Mouse (Mus musculus) heart, embryonic 14.5 days (tissue): ENCODE results near the gene Gmppa. TPM values are rescaled to one million over a fixed set of nuclear protein-coding genes. Genes with fewer than 3 reads are reported as not detected.

ENCODE experiments used
- ATAC-seq: fragments of 200-750 bp; cut with Nextera tagmentation; 2 replicates; pipeline ENCODE4 v1.8.0; 2017; ENCODE audit warnings: low read depth, moderate TSS enrichment; ENCODE audit not compliant: insufficient number of reproducible peaks, insufficient read depth, low FRiP score
- H3K27ac ChIP-seq, 2 experiments: fragments of 200-500 bp in 1 of 2; fragments of 300-500 bp in 1 of 2; sonication (generic) in 1 of 2; replicated peaks in 1 of 2; 2 replicates each; pipeline ENCODE4 v1.5.1; 2012 to 2014; ENCODE audit warnings: low read depth in 2 of 2, low read length in 2 of 2, control low read depth in 1 of 2, mild to moderate bottlenecking in 1 of 2, mixed read lengths in 1 of 2; ENCODE audit not compliant: control insufficient read depth in 1 of 2, insufficient read depth in 1 of 2
- H3K27me3 ChIP-seq: fragments of 300-500 bp; sonication (generic); 2 replicates; pipeline ENCODE4 v1.6.1; 2014; ENCODE audit warnings: mild to moderate bottlenecking, low read length, control low read depth; ENCODE audit not compliant: control insufficient read depth, insufficient read depth
- H3K36me3 ChIP-seq: fragments of 300-500 bp; sonication (generic); 2 replicates; pipeline ENCODE4 v1.6.1; 2014; ENCODE audit warnings: mild to moderate bottlenecking, control low read depth, low read length, mixed read lengths; ENCODE audit not compliant: control insufficient read depth, insufficient read depth
- H3K4me1 ChIP-seq, 2 experiments: fragments of 200-500 bp in 1 of 2; fragments of 300-500 bp in 1 of 2; sonication (generic) in 1 of 2; 2 replicates each; pipeline ENCODE4 v1.6.1; 2012 to 2014; ENCODE audit warnings: low read length in 2 of 2, control low read depth in 1 of 2, mixed read lengths in 1 of 2; ENCODE audit not compliant: control insufficient read depth in 2 of 2, insufficient read depth in 2 of 2
- H3K4me2 ChIP-seq: fragments of 300-500 bp; sonication (generic); 2 replicates; pipeline ENCODE4 v1.6.1; 2014; ENCODE audit warnings: mild to moderate bottlenecking, low read length
- H3K4me3 ChIP-seq, 2 experiments: fragments of 200-500 bp in 1 of 2; fragments of 300-500 bp in 1 of 2; sonication (generic) in 1 of 2; 2 replicates each; pipeline ENCODE4 v1.5.1; 2012 to 2014; ENCODE audit warnings: low read length in 2 of 2, mild to moderate bottlenecking in 2 of 2, control low read depth in 1 of 2, low read depth in 1 of 2, moderate library complexity in 1 of 2; ENCODE audit not compliant: control insufficient read depth in 1 of 2, insufficient read depth in 1 of 2
- H3K9ac ChIP-seq: fragments of 300-500 bp; sonication (generic); 2 replicates; pipeline ENCODE4 v1.6.1; 2014; ENCODE audit warnings: mild to moderate bottlenecking, low read length
- H3K9me3 ChIP-seq: fragments of 300-500 bp; sonication (generic); 2 replicates; pipeline ENCODE4 v1.6.1; 2016; ENCODE audit warnings: low read length, control low read depth; ENCODE audit not compliant: control insufficient read depth
- WGBS: fragments of 180-500 bp; shearing (Covaris S2); extraction: QIAGEN DNeasy Blood & Tissue Kit; methylation state at CpG from one replicate; pipeline ENCODE4 v1.1.7; 2014; 5-methylcytosine and 5-hydroxymethylcytosine counted together
- polyA plus RNA-seq: library from polyadenylated mRNA; unstranded; fragments of >200 nt; fragmentation: Nextera tagmentation; extraction: Ambion mirVana; gene quantifications from 2 replicates; pipeline ENCODE4 v1.2.1, GENCODE M21; 2014

The Gmppa gene
- polyA plus RNA-seq, 1 experiment from 2014 or later: 71.9 TPM

GRCm38 (mm10) chr1:75423780-75424390 is 11.8 kb upstream of the Gmppa start:
- H3K36me3 ChIP-seq: peaks cover 87% of the 10 kb centered on the region
- WGBS: 81% methylated on average over 11 of the region's 11 CpGs
- no peak overlapping the region for H3K4me2 ChIP-seq
- H3K9ac ChIP-seq: no peak overlapping the region; the same call in 1 of the 2 replicates
- H3K4me1 ChIP-seq: peaks cover 11 to 29% of the 10 kb centered on the region in 2 experiments; a peak in 3 of 4 replicates
- H3K4me3 ChIP-seq: no peak overlapping the region
- H3K9me3 ChIP-seq: no peaks in the 10 kb centered on the region
- peaks cover 24% of the 10 kb centered on the region for H3K27me3 ChIP-seq
- no peak overlapping the region for H3K27ac ChIP-seq
- ATAC-seq: no peak

GRCm38 (mm10) chr1:75425796-75426471 is 9.8 kb upstream of the Gmppa start:
- Histone ChIP-seq H3K9ac (no peak overlapping the region), H3K9me3 (no peaks in the 10 kb centered on the region), H3K4me1 (peaks cover 11 to 29% of the 10 kb centered on the region in 2 experiments; a peak in 3 of 4 replicates), H3K27ac (no peak overlapping the region), H3K36me3 (peaks cover 87% of the 10 kb centered on the region), H3K4me3 (no peak overlapping the region), H3K4me2 (no peak overlapping the region), H3K27me3 (peaks cover 20% of the 10 kb centered on the region)
- ATAC-seq: no peak
- 34% methylated on average over 10 of the region's 10 CpGs for WGBS

DNA sequence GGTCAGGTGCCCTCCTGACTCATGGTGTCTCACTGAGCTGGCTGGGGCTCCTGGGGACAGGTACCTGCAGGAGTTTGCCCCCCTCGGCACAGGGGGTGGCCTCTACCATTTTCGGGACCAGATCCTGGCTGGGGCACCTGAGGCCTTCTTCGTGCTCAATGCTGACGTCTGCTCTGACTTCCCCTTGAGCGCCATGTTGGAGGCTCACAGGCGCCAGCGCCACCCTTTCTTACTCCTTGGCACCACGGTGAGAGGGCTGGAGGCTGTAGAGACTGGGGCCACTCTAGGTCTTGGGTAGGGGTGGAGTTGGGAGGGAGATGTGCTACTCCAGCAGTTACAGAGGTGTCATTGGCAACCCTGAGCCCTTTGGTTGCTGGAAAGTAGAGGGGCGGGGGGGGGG is 3.1 kb downstream of the Gmppa start:
- WGBS: 80% methylated on average over 8 of the region's 9 CpGs
- Histone ChIP-seq H3K4me1 (peaks cover 9 to 13% of the 10 kb centered on the region in 2 experiments), H3K9me3 (no peaks in the 10 kb centered on the region), H3K27me3 (no peaks in the 10 kb centered on the region), H3K4me2 (no peak overlapping the region), H3K4me3 (no peak overlapping the region), H3K36me3 (peaks cover 40% of the 10 kb centered on the region), H3K9ac (no peak overlapping the region), H3K27ac (no peak overlapping the region)
- ATAC-seq: no peak

GRCm38 (mm10) chr1:75440661-75441060 is 4.9 kb downstream of the Gmppa start:
- Histone ChIP-seq H3K27me3 (peaks cover 11% of the 10 kb centered on the region; the same call in 1 of the 2 replicates), H3K4me2 (no peak overlapping the region), H3K9ac (no peak overlapping the region), H3K9me3 (no peaks in the 10 kb centered on the region), H3K4me3 (no peak overlapping the region), H3K4me1 (peaks cover 14 to 22% of the 10 kb centered on the region in 2 experiments), H3K27ac (no peak overlapping the region), H3K36me3 (peaks cover 40% of the 10 kb centered on the region)
- ATAC-seq: no peak
- 91% methylated on average over 7 of the region's 7 CpGs for WGBS

DNA sequence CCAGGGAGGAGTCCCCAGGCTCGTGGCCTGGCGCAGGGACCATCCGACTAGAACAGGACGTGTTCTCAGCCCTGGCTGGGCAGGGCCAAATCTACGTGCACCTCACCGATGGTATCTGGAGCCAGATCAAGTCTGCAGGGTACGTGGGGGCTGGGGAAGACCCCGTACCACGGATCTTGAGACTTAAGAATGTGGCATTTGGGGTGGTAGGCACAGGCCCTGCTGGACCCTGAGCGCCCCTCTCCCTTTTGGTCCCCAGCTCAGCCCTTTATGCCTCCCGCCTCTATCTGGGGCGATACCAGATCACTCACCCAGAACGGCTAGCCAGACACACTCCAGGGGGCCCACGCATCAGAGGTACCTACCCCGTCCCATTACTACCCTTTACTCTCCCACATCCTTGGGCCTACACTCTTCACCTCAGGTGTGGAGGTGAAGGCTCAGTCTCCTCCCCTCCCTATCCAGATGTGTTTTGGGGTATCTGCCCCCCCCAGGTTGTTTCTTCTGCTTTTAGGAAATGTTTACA is 5.8 kb downstream of the Gmppa start:
- H3K36me3 ChIP-seq: peaks cover 40% of the 10 kb centered on the region
- H3K9me3 ChIP-seq: no peaks in the 10 kb centered on the region
- H3K27me3 ChIP-seq: peaks cover 11% of the 10 kb centered on the region; the same call in 1 of the 2 replicates
- H3K4me3 ChIP-seq: no peak overlapping the region
- H3K27ac ChIP-seq: no peak overlapping the region
- no peak overlapping the region for H3K4me2 ChIP-seq
- ATAC-seq: no peak
- 90% methylated on average over 15 of the region's 15 CpGs for WGBS
- peaks cover 18 to 29% of the 10 kb centered on the region in 2 experiments for H3K4me1 ChIP-seq
- H3K9ac ChIP-seq: no peak overlapping the region

DNA sequence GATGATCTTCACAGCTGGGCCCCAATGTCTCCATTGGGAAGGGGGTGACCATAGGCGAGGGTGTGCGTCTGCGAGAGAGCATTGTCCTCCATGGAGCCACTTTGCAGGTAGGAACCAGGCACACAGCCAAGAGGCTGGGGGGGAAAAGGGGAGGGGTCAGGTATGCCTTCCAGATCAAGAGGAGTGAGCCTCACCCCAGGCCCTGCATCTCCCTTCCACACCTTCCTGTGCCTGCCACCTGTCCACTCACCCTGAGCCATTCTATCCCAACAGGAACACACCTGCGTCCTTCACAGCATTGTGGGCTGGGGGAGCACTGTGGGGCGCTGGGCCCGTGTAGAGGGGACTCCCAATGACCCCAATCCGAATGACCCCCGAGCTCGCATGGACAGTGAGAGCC is 6.4 kb downstream of the Gmppa start:
- Histone ChIP-seq H3K9me3 (no peaks in the 10 kb centered on the region), H3K36me3 (peaks cover 40% of the 10 kb centered on the region), H3K27ac (no peak overlapping the region), H3K9ac (no peak overlapping the region), H3K4me3 (no peak overlapping the region), H3K4me2 (no peak overlapping the region), H3K4me1 (peaks cover 19 to 29% of the 10 kb centered on the region in 2 experiments), H3K27me3 (peaks cover 16% of the 10 kb centered on the region; the same call in 1 of the 2 replicates)
- ATAC-seq: no peak
- 84% methylated on average over 9 of the region's 9 CpGs for WGBS

- H3K9ac ChIP-seq: no peak overlapping the region
- H3K4me3 ChIP-seq: no peak overlapping the region
- H3K4me2 ChIP-seq: no peak overlapping the region
- no peaks in the 10 kb centered on the region for H3K9me3 ChIP-seq
- no peak for ATAC-seq
- peaks cover 20 to 34% of the 10 kb centered on the region in 2 experiments for H3K4me1 ChIP-seq
- H3K27ac ChIP-seq: no peak overlapping the region
- peaks cover 22% of the 10 kb centered on the region; the same call in 1 of the 2 replicates for H3K27me3 ChIP-seq
- peaks cover 40% of the 10 kb centered on the region for H3K36me3 ChIP-seq
- WGBS: 69% methylated on average over 8 of the region's 8 CpGs
Observed at GRCm38 (mm10) chr1:75442811-75443210, 7.1 kb downstream of the Gmppa start.
